Mouse (Mus musculus) stomach, postnatal 0 days (tissue): Measurements from ENCODE around the gene Myt1l.

Experiments used
- CTCF ChIP-seq: IDR thresholded peaks from 2 replicates; pipeline ENCODE4 v1.5.1; 2016; ENCODE audit warnings: antibody characterized with exemption, low read depth, mild to moderate bottlenecking, moderate library complexity
- EP300 ChIP-seq: optimal IDR thresholded peaks from 2 replicates; pipeline ENCODE3; 2016; ENCODE audit warnings: antibody characterized with exemption

- TF ChIP-seq CTCF (no peak), EP300 (no peak)
Observed at GRCm38 (mm10) chr12:29790051-29790386, 261.8 kb downstream of the Myt1l start.
